Mouse (Mus musculus) heart, postnatal 4 days (tissue): ENCODE data around the gene Klrg2. TPM values are rescaled to one million over a fixed set of nuclear protein-coding genes. Genes with fewer than 3 reads are reported as not detected.
"Not testable (repeated sequence)": the region's sequence is repeated elsewhere in the genome, so short reads cannot be mapped to it uniquely, and the experiment has no call there.

Experiments
- DNase-seq: peaks from one replicate; pipeline ENCODE4 v3.0.0; 2021
- total RNA-seq, 2 experiments: library from RNA; stranded (reverse); gene quantifications; 2 replicates each; pipeline ENCODE4 v1.2.3; 2021

Klrg2 gene
- total RNA-seq, result under 1 TPM; 0.54 to 0.91 TPM

GRCm38 (mm10) chr6:38636852-38637618, at the start of gene Klrg2:
TSS of gene Klrg2 (minus strand) at chr6:38637242.
- DNase-seq, result peak; percentile 75

GRCm38 (mm10) chr6:38682532-38682931, 45.5 kb upstream of the Klrg2 start:
- no peak for DNase-seq

- DNase-seq, result no peak
Observed at GRCm38 (mm10) chr6:38677629-38678028, 40.6 kb upstream of the Klrg2 start.

- peak; percentile 22 for DNase-seq
Observed at GRCm38 (mm10) chr6:38676723-38677122, 39.7 kb upstream of the Klrg2 start.

GRCm38 (mm10) chr6:38676217-38676616, 39.2 kb upstream of the Klrg2 start:
- no peak for DNase-seq

GRCm38 (mm10) chr6:38672011-38672410, 35.0 kb upstream of the Klrg2 start:
- DNase-seq, result no peak

GRCm38 (mm10) chr6:38671270-38671669, 34.2 kb upstream of the Klrg2 start:
- DNase-seq, result no peak

- DNase-seq, result not testable (repeated sequence)
Observed at GRCm38 (mm10) chr6:38670488-38670887, 33.4 kb upstream of the Klrg2 start.

GRCm38 (mm10) chr6:38669580-38669979, 32.5 kb upstream of the Klrg2 start:
- no peak for DNase-seq

- DNase-seq, result peak; percentile 47
Observed at GRCm38 (mm10) chr6:38662714-38663615, 25.9 kb upstream of the Klrg2 start, which contains the start of gene Clec2l. TSS of gene Clec2l (plus strand) at chr6:38663069.

GRCm38 (mm10) chr6:38661626-38662025, 24.6 kb upstream of the Klrg2 start:
- no peak for DNase-seq

GRCm38 (mm10) chr6:38650263-38650937, 13.4 kb upstream of the Klrg2 start:
- DNase-seq, result peak; percentile 80

- DNase-seq, result peak; percentile 23
Observed at GRCm38 (mm10) chr6:38649545-38649944, 12.5 kb upstream of the Klrg2 start.

- DNase-seq, result no peak
Observed at GRCm38 (mm10) chr6:38643039-38643438, 6.0 kb upstream of the Klrg2 start.

- no peak for DNase-seq
Observed at GRCm38 (mm10) chr6:38642593-38642992, 5.6 kb upstream of the Klrg2 start.

GRCm38 (mm10) chr6:38641645-38642044, 4.6 kb upstream of the Klrg2 start:
- no peak for DNase-seq

GRCm38 (mm10) chr6:38641228-38641627, 4.2 kb upstream of the Klrg2 start:
- no peak for DNase-seq

GRCm38 (mm10) chr6:38640401-38640800, 3.4 kb upstream of the Klrg2 start:
- no peak for DNase-seq

GRCm38 (mm10) chr6:38635941-38636851, 846 bp downstream of the Klrg2 start:
- peak; percentile 64 for DNase-seq

GRCm38 (mm10) chr6:38634461-38634860, 2.6 kb downstream of the Klrg2 start:
- DNase-seq, result no peak

- no peak for DNase-seq
Observed at GRCm38 (mm10) chr6:38632826-38633225, 4.2 kb downstream of the Klrg2 start.

- DNase-seq, result peak; percentile 3
Observed at GRCm38 (mm10) chr6:38629556-38629955, 7.5 kb downstream of the Klrg2 start.
